Mouse (Mus musculus): ENCODE data around the gene Hnrnpd.

Hnrnpd gene

GRCm38 (mm10) chr5:99959236-99959936 lies 19.4 kb downstream of the Hnrnpd start:
- DNase-seq (ENCODE audit: low spot score in 2 of 2), result no peak

GRCm38 (mm10) chr5:99958666-99959065 lies 20.1 kb downstream of the Hnrnpd start:
- DNase-seq (ENCODE audit: low spot score in 2 of 2), result no peak

GRCm38 (mm10) chr5:99953883-99954282 lies 24.9 kb downstream of the Hnrnpd start:
- DNase-seq (ENCODE audit: low spot score in 2 of 2), result no peak

- no peak for DNase-seq (ENCODE audit: low spot score in 2 of 2)
Measured at GRCm38 (mm10) chr5:99952513-99952912, 26.2 kb downstream of the Hnrnpd start.

- no peak for DNase-seq (ENCODE audit: low spot score in 2 of 2)
Measured at GRCm38 (mm10) chr5:99941776-99942502, 36.8 kb downstream of the Hnrnpd start.

GRCm38 (mm10) chr5:99941273-99941672 lies 37.5 kb downstream of the Hnrnpd start:
- no peak for DNase-seq (ENCODE audit: low spot score in 2 of 2)

GRCm38 (mm10) chr5:99939440-99939839 lies 39.3 kb downstream of the Hnrnpd start:
- no peak for DNase-seq (ENCODE audit: low spot score in 2 of 2)

GRCm38 (mm10) chr5:99931910-99932309 lies 46.8 kb downstream of the Hnrnpd start:
- no peak for DNase-seq (ENCODE audit: low spot score in 2 of 2)

- DNase-seq (ENCODE audit: low spot score in 2 of 2), result peak; percentile 13 to 35
Measured at GRCm38 (mm10) chr5:99927951-99928350, 50.8 kb downstream of the Hnrnpd start.

GRCm38 (mm10) chr5:99922033-99922432 lies 56.7 kb downstream of the Hnrnpd start:
- DNase-seq (ENCODE audit: low spot score in 2 of 2), result no peak

- DNase-seq (ENCODE audit: low spot score in 2 of 2), result no peak
Measured at GRCm38 (mm10) chr5:99915494-99915893, 63.2 kb downstream of the Hnrnpd start.

GRCm38 (mm10) chr5:99906181-99906956 lies 72.4 kb downstream of the Hnrnpd start, which contains the start of gene Vamp9:
Gene Vamp9 (plus strand): TSS chr5:99906254.
- DNase-seq (ENCODE audit: low spot score in 2 of 2), result peak; percentile 86 to 92

All from thymus, postnatal 10 days (tissue).